Mouse (Mus musculus) pancreas, adult 10 weeks (tissue): Measurements from ENCODE around the gene Enthd1. TPM values are rescaled to one million over a fixed set of nuclear protein-coding genes. Genes with fewer than 3 reads are reported as not detected.

Experiments used
- polyA plus RNA-seq: library from polyadenylated mRNA; stranded (reverse); fragments of 350-450 nt; fragmentation: Illumina TruSeq; extraction: RNeasy Lipid Tissue Mini Kit (QIAGEN cat#74804); gene quantifications from one replicate; pipeline ENCODE4 v1.2.3, GENCODE M21; 2015; ENCODE audit warnings: low read depth, low replicate concordance; ENCODE audit not compliant: insufficient read depth

Enthd1 gene
- not detected for polyA plus RNA-seq

GRCm38 (mm10) chr15:80565106-80565665, at the start of gene Enthd1:
Gene Enthd1, minus strand, starts transcription at chr15:80565156.

GRCm38 (mm10) chr15:80572291-80572690, 7.3 kb upstream of the Enthd1 start, which contains the start of gene Grap2:
Gene Grap2, plus strand, starts transcription at chr15:80572594.

Other genes starting within 250 kb of the Enthd1 start
- not detected for gene Grap2, start 7.4 kb upstream of the Enthd1 start, polyA plus RNA-seq
- gene Fam83f, start 106.7 kb upstream of the Enthd1 start, polyA plus RNA-seq = 1.8 TPM
- gene Tnrc6b, start 146.2 kb upstream of the Enthd1 start, polyA plus RNA-seq = 3.3 TPM